Mouse (Mus musculus) liver, postnatal 0 days (tissue): ENCODE data around the gene Dynlt1b. TPM values are rescaled to one million over a fixed set of nuclear protein-coding genes. Genes with fewer than 3 reads are reported as not detected.
"Not testable (repeated sequence)": the region's sequence is repeated elsewhere in the genome, so short reads cannot be mapped to it uniquely, and the experiment has no call there.

Source experiments
- ATAC-seq: fragments of 200-750 bp; cut with Nextera tagmentation; 2 replicates; pipeline ENCODE4 v1.8.0; 2017; ENCODE audit warnings: mild to moderate bottlenecking, moderate library complexity
- DNase-seq: peaks from one replicate; pipeline ENCODE4 v3.0.0-alpha.2; 2016
- H3K27ac ChIP-seq: fragments of 300-500 bp; sonication (generic); 2 replicates; pipeline ENCODE4 v1.5.1; 2014; ENCODE audit warnings: antibody characterized with exemption, moderate library complexity, mild to moderate bottlenecking, low read depth
- H3K27me3 ChIP-seq: fragments of 300-500 bp; sonication (generic); 2 replicates; pipeline ENCODE4 v1.6.1; 2014; ENCODE audit warnings: low read length, control low read depth, mixed read lengths; ENCODE audit not compliant: insufficient read depth
- H3K36me3 ChIP-seq: fragments of 300-500 bp; sonication (generic); replicated peaks from 2 replicates; pipeline ENCODE4 v1.6.1; 2014; ENCODE audit warnings: mild to moderate bottlenecking, control low read depth, low read length, moderate library complexity, mixed read lengths; ENCODE audit not compliant: insufficient read depth
- H3K4me1 ChIP-seq: fragments of 300-500 bp; sonication (generic); 2 replicates; pipeline ENCODE4 v1.6.1; 2014; ENCODE audit warnings: antibody characterized with exemption, mild to moderate bottlenecking, control low read depth; ENCODE audit not compliant: insufficient read depth
- H3K4me2 ChIP-seq: fragments of 300-500 bp; sonication (generic); 2 replicates; pipeline ENCODE4 v1.6.1; 2014; ENCODE audit warnings: low read depth, mild to moderate bottlenecking, low read length, moderate library complexity, mixed read lengths
- H3K4me3 ChIP-seq: fragments of 300-500 bp; sonication (generic); 2 replicates; pipeline ENCODE4 v1.5.1; 2014; ENCODE audit warnings: low read depth, low read length
- H3K9ac ChIP-seq: fragments of 300-500 bp; sonication (generic); replicated peaks from 2 replicates; pipeline ENCODE4 v1.6.1; 2014; ENCODE audit warnings: mild to moderate bottlenecking, moderate library complexity
- H3K9me3 ChIP-seq: fragments of 300-500 bp; sonication (generic); 2 replicates; pipeline ENCODE4 v1.6.1; 2016; ENCODE audit warnings: mild to moderate bottlenecking, control low read depth, low read length, mixed read lengths
- WGBS: fragments of 180-500 bp; shearing (Covaris S2); extraction: QIAGEN DNeasy Blood & Tissue Kit; methylation state at CpG from one replicate; pipeline ENCODE4 v1.1.7; 2014; ENCODE audit not compliant: insufficient replicate concordance; 5-methylcytosine and 5-hydroxymethylcytosine counted together
- polyA plus RNA-seq: library from polyadenylated mRNA; unstranded; fragments of >200 nt; fragmentation: Nextera tagmentation; extraction: Ambion mirVana; gene quantifications from 2 replicates; pipeline ENCODE4 v1.2.1, GENCODE M21; 2015

The Dynlt1b gene
- polyA plus RNA-seq, 1 experiment from 2014 or later, result 164 TPM

- H3K9me3 ChIP-seq, result not testable (repeated sequence)
Observed at GRCm38 (mm10) chr17:6482248-6482647, 52.3 kb downstream of the Dynlt1b start.

More at GRCm38 (mm10) chr17:6482248-6482647, 52.3 kb downstream of the Dynlt1b start:
- ATAC-seq, H3K9ac ChIP-seq, H3K36me3 ChIP-seq, H3K27ac ChIP-seq, H3K4me3 ChIP-seq, DNase-seq, H3K27me3 ChIP-seq, H3K4me1 ChIP-seq, H3K4me2 ChIP-seq: not testable (repeated sequence)
- WGBS, result 67% methylated on average over 7 of the region's 8 CpGs

Other genes with a start within 250 kb of the Dynlt1b start
- 2.6 and 2.9 TPM in 2 replicates for gene Tmem181a, start 173.3 kb upstream of the Dynlt1b start, polyA plus RNA-seq
- gene Dynlt1a, start 112.6 kb upstream of the Dynlt1b start, polyA plus RNA-seq, result 2.9 and 3.0 TPM in 2 replicates
- 6.7 and 7.0 TPM in 2 replicates for gene Dynlt1c, start 171.6 kb downstream of the Dynlt1b start, polyA plus RNA-seq
- 52.8 and 54.5 TPM in 2 replicates for gene Dynlt1f, start 225.8 kb downstream of the Dynlt1b start, polyA plus RNA-seq
- gene Sytl3, start 229.0 kb downstream of the Dynlt1b start, polyA plus RNA-seq, result 0.18 and 0.21 TPM in 2 replicates